In the genomic region with DNA sequence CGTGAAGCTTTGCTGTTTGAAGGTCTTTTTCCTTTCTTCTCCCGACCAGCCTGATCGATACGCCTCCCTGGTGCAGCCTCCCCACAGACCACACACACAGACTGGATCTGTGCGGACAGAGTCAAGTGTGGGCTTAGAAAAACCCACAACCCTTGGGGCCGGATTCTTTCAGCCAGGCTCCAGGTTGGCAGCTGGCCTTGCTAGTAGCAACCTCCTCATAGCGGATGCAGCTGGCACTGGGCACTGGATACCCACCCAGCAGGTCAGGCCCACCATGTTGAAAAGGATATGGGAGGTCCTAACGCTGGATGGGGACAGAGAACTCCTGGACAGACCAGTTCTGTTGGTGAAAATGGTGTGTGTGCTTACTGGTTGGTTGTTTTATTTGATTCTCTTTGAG, we compare ENCODE assay signal across 13 mouse cellular contexts.
"Had no signal": no experiment of that assay in that cellular context is flagged by ENCODE, and none has a peak within 500 bp of the region (broad histone marks: within the 10 kb centered on the region; RNA-seq: fewer than 3 reads in every experiment).

No protein-coding gene starts in this region.

- H3K4me1 ChIP-seq: liver, embryonic 13.5 days had no signal

- ATAC-seq: inflammation-experienced regulatory T-cells, adult 6 months had no signal

- H3K9ac ChIP-seq: liver, embryonic 13.5 days; neural tube, embryonic 13.5 days had no signal

- H3K36me3 ChIP-seq: liver, embryonic 13.5 days; neural tube, embryonic 13.5 days had no signal

- DNase-seq: kidney, adult 18-20 months; kidney, adult 9 months; kidney, postnatal 14 days; kidney, postnatal 4 days; liver, embryonic 13.5 days; lung, adult 2 months; lung, postnatal 10 days; retina, postnatal 1 day; thymus, postnatal 25 days had no signal

- H3K4me2 ChIP-seq: liver, embryonic 13.5 days had no signal

- H3K4me3 ChIP-seq: liver, embryonic 13.5 days; myocyte; neural tube, embryonic 13.5 days had no signal

- H3K27ac ChIP-seq: liver, embryonic 13.5 days; macrophage; neural tube, embryonic 13.5 days had no signal

- H3K9me3 ChIP-seq: liver, embryonic 13.5 days; neural tube, embryonic 13.5 days had no signal
